ENCODE assay signal across 8 mouse cellular contexts in genomic region chr9:56516692-56517263, GRCm38 (mm10).
DNase-seq lines count a peak whose midpoint lies in the region; ATAC-seq lines count a peak whose summit lies in the region.

No protein-coding gene starts in this region.

- H3K36me3 ChIP-seq in neural tube, embryonic 13.5 days, result no peaks in the 10 kb centered on the region
- no peaks in the 10 kb centered on the region for H3K36me3 ChIP-seq in neural tube, embryonic 15.5 days
- no peaks in the 10 kb centered on the region for H3K36me3 ChIP-seq in heart, embryonic 15.5 days
- no peaks in the 10 kb centered on the region for H3K36me3 ChIP-seq in stomach, embryonic 16.5 days (ENCODE audit: control insufficient read depth, insufficient read depth, low read length)
- no peaks in the 10 kb centered on the region for H3K36me3 ChIP-seq in forebrain, embryonic 15.5 days
- H3K36me3 ChIP-seq in forebrain, embryonic 12.5 days (replicated peaks), result no peaks in the 10 kb centered on the region
- no peaks in the 10 kb centered on the region for H3K36me3 ChIP-seq in liver, embryonic 11.5 days (ENCODE audit: control insufficient read depth, insufficient read depth, low read length)

- H3K4me2 ChIP-seq in neural tube, embryonic 13.5 days, result no peak overlapping the region
- no peak overlapping the region for H3K4me2 ChIP-seq in neural tube, embryonic 15.5 days
- H3K4me2 ChIP-seq in heart, embryonic 15.5 days, result 0 out of 2 replicates have a peak overlapping the region, but pooled peaks have one; percentile 9
- no peak overlapping the region for H3K4me2 ChIP-seq in stomach, embryonic 16.5 days (ENCODE audit: low read depth, low read length)
- no peak overlapping the region for H3K4me2 ChIP-seq in forebrain, embryonic 15.5 days (replicated peaks)
- H3K4me2 ChIP-seq in forebrain, embryonic 12.5 days, result no peak overlapping the region
- no peak overlapping the region for H3K4me2 ChIP-seq in liver, embryonic 11.5 days

- 0 out of 2 replicates have a peak overlapping the region, but pooled peaks have one; percentile 42 for H3K27ac ChIP-seq in neural tube, embryonic 13.5 days (replicated peaks)
- no peak overlapping the region for H3K27ac ChIP-seq in neural tube, embryonic 15.5 days (replicated peaks)
- peak overlapping the region; percentile 41 for H3K27ac ChIP-seq in heart, embryonic 15.5 days
- peak overlapping the region; percentile 43; the same call in 1 of the 2 replicates for H3K27ac ChIP-seq in stomach, embryonic 16.5 days (ENCODE audit: low read length)
- no peak overlapping the region for H3K27ac ChIP-seq in forebrain, embryonic 15.5 days (replicated peaks)
- H3K27ac ChIP-seq in forebrain, embryonic 12.5 days, result no peak overlapping the region
- no peak overlapping the region for H3K27ac ChIP-seq in liver, embryonic 11.5 days (ENCODE audit: low read depth, low read length)

- peak; percentile 64 to 76 for DNase-seq in kidney, postnatal 25 days
- DNase-seq in liver, embryonic 11.5 days (ENCODE audit: low spot score), result no peak

- peak; percentile 56 for ATAC-seq in neural tube, embryonic 13.5 days (ENCODE audit: low read depth)
- no peak for ATAC-seq in neural tube, embryonic 15.5 days (ENCODE audit: low FRiP score)
- peak; percentile 57 for ATAC-seq in heart, embryonic 15.5 days (replicated peaks; ENCODE audit: insufficient number of reproducible peaks, insufficient read depth, low FRiP score, low read depth)
- peak; percentile 59; the same call in 1 of the 2 replicates for ATAC-seq in stomach, embryonic 16.5 days (ENCODE audit: insufficient read depth, low FRiP score)
- no peak for ATAC-seq in forebrain, embryonic 15.5 days (replicated peaks)
- no peak for ATAC-seq in forebrain, embryonic 12.5 days (ENCODE audit: low FRiP score)
- no peak for ATAC-seq in liver, embryonic 11.5 days (replicated peaks; ENCODE audit: low FRiP score)

- no peak overlapping the region for H3K4me3 ChIP-seq in neural tube, embryonic 13.5 days
- no peak overlapping the region for H3K4me3 ChIP-seq in neural tube, embryonic 15.5 days (replicated peaks)
- no peak overlapping the region for H3K4me3 ChIP-seq in heart, embryonic 15.5 days
- no peak overlapping the region for H3K4me3 ChIP-seq in stomach, embryonic 16.5 days (replicated peaks; ENCODE audit: low read length)
- no peak overlapping the region for H3K4me3 ChIP-seq in forebrain, embryonic 15.5 days
- no peak overlapping the region for H3K4me3 ChIP-seq in forebrain, embryonic 12.5 days (replicated peaks)
- no peak overlapping the region for H3K4me3 ChIP-seq in liver, embryonic 11.5 days (ENCODE audit: low read depth, low read length)

- no peaks in the 10 kb centered on the region for H3K9me3 ChIP-seq in neural tube, embryonic 13.5 days
- no peaks in the 10 kb centered on the region for H3K9me3 ChIP-seq in neural tube, embryonic 15.5 days (replicated peaks)
- H3K9me3 ChIP-seq in heart, embryonic 15.5 days (replicated peaks), result no peaks in the 10 kb centered on the region
- H3K9me3 ChIP-seq in stomach, embryonic 16.5 days (replicated peaks; ENCODE audit: control insufficient read depth, low read length), result no peaks in the 10 kb centered on the region
- no peaks in the 10 kb centered on the region for H3K9me3 ChIP-seq in forebrain, embryonic 15.5 days
- H3K9me3 ChIP-seq in forebrain, embryonic 12.5 days, result no peaks in the 10 kb centered on the region
- H3K9me3 ChIP-seq in liver, embryonic 11.5 days (ENCODE audit: control insufficient read depth, low read length), result no peaks in the 10 kb centered on the region

- 68% methylated on average over 4 of the region's 4 CpGs for WGBS in neural tube, embryonic 13.5 days
- WGBS in neural tube, embryonic 15.5 days, result 59% methylated on average over 4 of the region's 4 CpGs
- WGBS in heart, embryonic 15.5 days, result 49% methylated on average over 4 of the region's 4 CpGs
- WGBS in stomach, embryonic 16.5 days, result 69% methylated on average over 4 of the region's 4 CpGs
- WGBS in forebrain, embryonic 15.5 days, result 62% methylated on average over 4 of the region's 4 CpGs
- WGBS in forebrain, embryonic 12.5 days, result 55% methylated on average over 4 of the region's 4 CpGs
- 84% methylated on average over 4 of the region's 4 CpGs for WGBS in liver, embryonic 11.5 days

- peaks cover 13% of the 10 kb centered on the region for H3K4me1 ChIP-seq in neural tube, embryonic 13.5 days (replicated peaks)
- peaks cover 9% of the 10 kb centered on the region for H3K4me1 ChIP-seq in neural tube, embryonic 15.5 days
- peaks cover 18% of the 10 kb centered on the region for H3K4me1 ChIP-seq in heart, embryonic 15.5 days (replicated peaks)
- H3K4me1 ChIP-seq in stomach, embryonic 16.5 days (ENCODE audit: control insufficient read depth, insufficient read depth, low read length), result 0 out of 2 replicates have a peak, but pooled peaks cover 5% of the 10 kb centered on the region
- H3K4me1 ChIP-seq in forebrain, embryonic 15.5 days, result no peaks in the 10 kb centered on the region
- peaks cover 7% of the 10 kb centered on the region for H3K4me1 ChIP-seq in forebrain, embryonic 12.5 days
- H3K4me1 ChIP-seq in liver, embryonic 11.5 days (replicated peaks; ENCODE audit: control insufficient read depth, insufficient read depth, low read length), result no peaks in the 10 kb centered on the region

- no peak overlapping the region for H3K9ac ChIP-seq in neural tube, embryonic 13.5 days
- no peak overlapping the region for H3K9ac ChIP-seq in neural tube, embryonic 15.5 days (replicated peaks)
- H3K9ac ChIP-seq in heart, embryonic 15.5 days, result no peak overlapping the region
- H3K9ac ChIP-seq in stomach, embryonic 16.5 days (ENCODE audit: low read length), result no peak overlapping the region
- no peak overlapping the region for H3K9ac ChIP-seq in forebrain, embryonic 15.5 days (replicated peaks)
- H3K9ac ChIP-seq in forebrain, embryonic 12.5 days, result no peak overlapping the region
- H3K9ac ChIP-seq in liver, embryonic 11.5 days (ENCODE audit: low read depth, low read length), result no peak overlapping the region

- H3K27me3 ChIP-seq in neural tube, embryonic 13.5 days, result no peaks in the 10 kb centered on the region
- H3K27me3 ChIP-seq in neural tube, embryonic 15.5 days (replicated peaks), result no peaks in the 10 kb centered on the region
- no peaks in the 10 kb centered on the region for H3K27me3 ChIP-seq in heart, embryonic 15.5 days
- H3K27me3 ChIP-seq in stomach, embryonic 16.5 days (ENCODE audit: control insufficient read depth, insufficient read depth, low read length), result no peaks in the 10 kb centered on the region
- no peaks in the 10 kb centered on the region for H3K27me3 ChIP-seq in forebrain, embryonic 15.5 days
- H3K27me3 ChIP-seq in forebrain, embryonic 12.5 days, result no peaks in the 10 kb centered on the region
- no peaks in the 10 kb centered on the region for H3K27me3 ChIP-seq in liver, embryonic 11.5 days (replicated peaks; ENCODE audit: control insufficient read depth, insufficient read depth, low read length)

Comparison
In these comparisons a context has a peak if more than half of its experiments do, and no peak if none do; other contexts are left out.
1. ATAC-seq: peak in neural tube, embryonic 13.5 days (single experiment), heart, embryonic 15.5 days (single experiment) and stomach, embryonic 16.5 days (single experiment); none in neural tube, embryonic 15.5 days (single experiment), forebrain, embryonic 15.5 days (single experiment), forebrain, embryonic 12.5 days (single experiment) and liver, embryonic 11.5 days (single experiment).
2. H3K27ac ChIP-seq: peak in neural tube, embryonic 13.5 days (single experiment), heart, embryonic 15.5 days (single experiment) and stomach, embryonic 16.5 days (single experiment); none in neural tube, embryonic 15.5 days (single experiment), forebrain, embryonic 15.5 days (single experiment), forebrain, embryonic 12.5 days (single experiment) and liver, embryonic 11.5 days (single experiment).